Mouse (Mus musculus): ENCODE results near the gene Cp. TPM values are rescaled to one million over a fixed set of nuclear protein-coding genes. Genes with fewer than 3 reads are reported as not detected.

The Cp gene
- polyA plus RNA-seq (2017; shearing (Covaris generic)), result 1.3 TPM

DNA sequence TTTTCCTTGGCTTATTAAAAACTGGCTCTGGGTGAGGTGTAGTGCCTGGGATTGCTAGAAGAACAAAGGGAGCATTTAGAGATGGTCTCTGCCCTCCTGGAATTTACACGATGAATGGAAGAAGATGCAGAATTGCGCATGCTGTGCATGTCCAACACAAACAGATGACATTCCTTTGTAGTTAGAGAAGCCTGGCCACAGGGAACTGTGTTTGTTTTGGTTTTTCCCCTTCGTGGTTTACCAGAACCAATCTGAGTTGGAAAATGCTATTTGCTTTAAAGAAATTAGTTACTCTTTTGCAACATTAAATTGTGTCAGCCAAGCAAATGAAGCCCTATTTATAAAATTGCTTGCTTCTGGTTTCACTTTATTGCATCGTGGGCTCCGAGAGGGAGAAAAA lies at the start of gene Cp:
Gene Cp (plus strand): TSS at position 170 of the 400 bp plus-strand sequence.

DNA sequence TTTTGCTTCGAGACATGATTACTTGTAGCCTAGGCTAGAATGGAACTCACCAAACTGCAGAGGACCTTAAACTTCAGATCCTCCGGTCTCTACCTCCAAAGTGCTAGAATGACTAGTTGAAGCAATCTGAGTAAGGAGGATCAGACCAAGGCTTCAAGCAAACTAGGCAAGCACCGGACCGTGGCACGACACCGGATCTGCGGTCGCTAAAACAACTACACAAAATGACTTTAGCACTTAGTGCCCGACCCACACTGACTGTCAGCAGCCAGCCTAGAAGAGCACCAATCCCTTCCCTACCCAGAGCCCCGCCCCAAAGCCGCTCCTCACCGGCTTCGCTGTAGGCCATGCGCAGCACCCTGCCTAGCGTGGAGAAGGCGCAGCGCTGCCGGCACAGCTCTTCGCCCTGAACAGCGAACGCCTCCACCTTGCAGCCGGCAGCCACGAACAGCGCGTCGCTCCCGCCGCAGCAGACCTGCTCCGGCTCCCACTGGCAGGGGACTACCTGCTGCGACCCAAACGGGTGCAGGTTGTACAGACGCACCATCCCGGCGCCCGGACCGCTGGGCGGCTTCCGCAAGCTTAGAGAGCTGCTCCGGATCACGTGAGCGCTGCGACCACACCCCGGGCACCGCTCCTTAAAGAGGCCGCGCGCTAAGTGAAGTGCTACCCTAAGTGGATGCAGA lies 78.0 kb downstream of the Cp start, which contains the start of gene Hps3:
Gene Hps3 (minus strand): TSS at position 597 of the 686 bp plus-strand sequence.

DNA sequence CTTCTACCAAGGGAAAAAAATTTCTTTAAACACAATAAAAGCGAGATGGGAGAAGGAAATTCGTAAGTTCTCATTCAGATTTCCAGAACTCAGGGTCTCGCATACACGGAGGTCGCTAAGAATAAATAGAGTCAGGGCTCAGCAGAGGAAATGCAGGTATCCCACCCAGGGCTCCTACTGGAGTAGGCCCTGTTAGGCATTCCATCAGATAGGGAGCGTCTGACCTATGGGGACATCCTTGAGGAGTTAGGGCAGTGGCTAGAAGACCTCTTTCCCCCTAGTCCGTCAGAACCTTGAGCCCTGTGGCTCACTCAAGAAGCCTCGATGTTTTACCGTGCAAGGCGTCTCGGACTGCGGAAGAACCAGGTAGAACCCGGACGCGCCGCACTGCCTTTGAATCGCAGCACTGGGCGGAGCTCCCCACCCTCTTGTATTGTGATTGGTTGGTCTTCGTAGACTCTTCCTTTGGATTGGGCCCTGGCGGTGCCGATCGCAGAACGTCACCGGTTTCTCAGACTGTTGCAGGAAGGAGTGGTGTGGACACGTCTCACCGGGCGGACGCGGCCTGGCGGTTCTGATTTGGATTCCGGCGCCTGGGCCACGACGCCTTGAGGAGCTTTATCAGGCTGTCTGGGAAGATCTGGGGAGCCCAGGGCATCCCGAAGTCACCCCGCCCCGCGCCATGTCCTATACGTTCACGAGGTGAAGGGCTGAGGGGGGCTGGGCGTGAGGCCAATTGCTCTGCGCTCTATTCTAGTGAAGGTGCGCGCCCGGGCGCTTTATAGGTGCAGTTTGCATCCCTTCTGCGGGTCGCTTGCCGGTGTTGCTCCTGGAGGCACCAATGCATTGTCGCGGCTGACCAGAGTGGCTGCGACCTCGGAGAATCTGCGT lies 100.7 kb downstream of the Cp start, which contains the start of gene Hltf:
Gene Hltf (plus strand): TSS at position 506 of the 891 bp plus-strand sequence.

Other genes starting within 250 kb of the Cp start
- gene Hps3, start 78.3 kb downstream of the Cp start, polyA plus RNA-seq (2017; shearing (Covaris generic)), result 51.2 TPM
- 46.1 TPM for gene Hltf, start 100.8 kb downstream of the Cp start, polyA plus RNA-seq (2017; shearing (Covaris generic))
- gene Gyg, start 198.3 kb downstream of the Cp start, polyA plus RNA-seq (2017; shearing (Covaris generic)), result 24.6 TPM

Data from naive thymus-derived CD4-positive, alpha-beta T cell, adult 5 months (primary cell).